Mouse (Mus musculus): ENCODE results near the gene Spag7.

Spag7 gene

DNA sequence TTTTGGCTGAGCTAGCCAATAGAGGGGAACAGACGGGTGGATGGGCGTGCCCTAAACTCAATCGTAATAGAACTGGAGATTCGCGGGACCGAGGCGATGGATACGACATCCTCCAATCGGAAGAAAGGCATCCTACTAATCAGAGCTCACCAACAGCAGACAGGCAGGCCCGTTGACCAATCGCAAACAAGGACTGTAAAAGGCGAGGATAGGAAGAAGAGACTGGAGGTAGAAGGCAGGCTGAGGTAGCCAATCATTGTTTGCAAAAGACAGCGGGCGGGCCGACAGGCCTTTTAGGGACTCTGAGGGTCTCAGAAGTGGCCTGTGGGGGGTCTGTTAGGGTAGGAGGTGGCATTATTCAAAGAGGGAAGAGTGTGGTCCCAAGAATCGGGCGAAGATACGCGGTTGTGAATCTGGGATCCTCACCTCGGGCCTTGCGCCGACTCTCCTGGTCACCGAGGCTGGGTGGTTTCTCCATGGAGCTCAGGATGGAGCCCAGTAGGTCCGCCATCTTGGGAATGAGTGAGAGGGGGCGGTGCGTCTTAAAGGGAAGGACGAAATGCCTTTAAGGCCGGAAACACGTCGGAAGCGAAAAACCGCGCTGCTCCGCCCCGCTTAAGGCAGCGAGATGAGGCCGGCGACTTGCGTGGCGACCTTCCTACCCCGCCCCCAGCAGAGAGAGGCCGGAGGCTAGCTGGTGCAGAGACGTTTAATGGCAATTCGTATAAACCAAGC is at the start of gene Spag7:
Gene Spag7, minus strand, starts transcription at position 646 of the 735 bp plus-strand sequence.
- peak; percentile 99 for DNase-seq (ENCODE audit: low spot score)

DNA sequence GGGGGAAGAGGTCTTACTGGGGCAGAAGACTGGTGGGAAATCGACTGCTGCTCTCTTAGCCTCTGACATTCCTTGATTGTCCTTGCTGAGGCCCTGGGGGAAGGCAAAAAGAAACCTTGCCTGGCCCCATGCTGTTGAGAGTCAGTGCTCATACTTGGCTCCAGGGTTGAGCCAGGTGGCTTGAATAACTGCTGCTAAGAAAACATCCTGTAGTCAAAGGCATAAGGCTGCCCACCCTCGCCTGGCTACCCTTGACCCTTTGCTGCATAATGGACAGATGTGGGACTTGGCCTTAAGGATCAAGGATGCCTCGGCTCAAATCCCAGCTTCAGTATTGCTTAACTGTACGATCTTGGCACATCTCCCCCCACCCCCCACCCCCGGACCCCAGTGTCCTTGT is 49.3 kb upstream of the Spag7 start:
- DNase-seq (ENCODE audit: low spot score): no peak

DNA sequence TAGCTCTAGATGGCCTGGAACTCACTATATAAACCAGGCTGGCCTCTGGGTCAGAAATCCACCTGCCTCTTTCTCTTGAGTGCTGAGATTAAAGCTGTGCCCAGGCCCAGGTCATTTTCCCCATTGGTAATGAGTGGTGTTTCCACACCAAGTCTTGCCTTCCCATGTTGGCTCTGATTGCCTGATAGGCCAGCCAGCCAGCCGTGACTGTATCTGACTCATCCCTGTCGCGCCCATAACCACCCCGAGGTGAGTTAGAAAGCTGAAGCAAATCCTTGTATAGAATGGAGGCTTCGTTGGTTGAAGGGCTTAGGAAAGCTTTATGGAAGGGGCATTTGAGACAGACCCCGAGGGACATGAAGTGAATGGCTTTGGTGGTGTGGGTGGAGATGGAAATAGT is 46.6 kb upstream of the Spag7 start:
- DNase-seq (ENCODE audit: low spot score): no peak

DNA sequence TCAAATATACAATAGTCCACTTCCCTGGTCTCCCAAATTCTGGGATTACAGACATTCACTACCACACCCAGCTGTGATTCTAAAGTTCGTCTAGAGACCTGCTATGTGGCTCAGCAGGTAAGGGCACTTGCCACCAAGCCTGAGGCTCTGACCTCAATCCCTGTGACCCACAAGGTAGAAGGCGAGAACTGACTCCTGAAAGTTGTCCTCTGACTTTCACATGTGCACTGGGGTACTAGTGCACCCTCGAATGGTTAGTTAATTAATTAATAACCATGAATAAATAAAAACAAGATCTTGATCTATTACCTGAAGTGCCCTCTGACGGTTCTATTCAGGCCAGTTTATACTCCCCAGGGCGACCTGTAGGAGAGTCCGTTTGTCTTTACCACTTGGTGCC is 44.0 kb upstream of the Spag7 start:
- DNase-seq (ENCODE audit: low spot score): no peak

DNA sequence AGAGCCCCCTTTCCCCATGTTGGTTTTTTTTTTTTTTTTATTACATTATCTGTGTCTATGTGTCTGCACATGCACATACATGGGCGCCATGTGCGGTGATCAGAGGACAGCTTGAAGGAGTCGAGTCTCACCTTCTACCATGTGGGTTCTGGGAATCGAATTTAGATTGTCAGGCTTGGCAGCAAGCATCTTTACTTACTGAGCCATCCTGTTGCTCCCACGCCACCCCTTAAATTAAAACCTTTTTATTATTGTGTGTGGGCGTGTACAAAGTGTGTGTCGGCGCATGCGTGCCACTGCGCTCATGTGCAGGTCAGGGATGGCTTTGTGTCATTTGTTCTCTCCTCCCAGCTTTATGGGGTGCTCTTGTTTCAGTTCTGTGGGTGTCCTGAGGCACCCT is 41.8 kb upstream of the Spag7 start:
- no peak for DNase-seq (ENCODE audit: low spot score)

DNA sequence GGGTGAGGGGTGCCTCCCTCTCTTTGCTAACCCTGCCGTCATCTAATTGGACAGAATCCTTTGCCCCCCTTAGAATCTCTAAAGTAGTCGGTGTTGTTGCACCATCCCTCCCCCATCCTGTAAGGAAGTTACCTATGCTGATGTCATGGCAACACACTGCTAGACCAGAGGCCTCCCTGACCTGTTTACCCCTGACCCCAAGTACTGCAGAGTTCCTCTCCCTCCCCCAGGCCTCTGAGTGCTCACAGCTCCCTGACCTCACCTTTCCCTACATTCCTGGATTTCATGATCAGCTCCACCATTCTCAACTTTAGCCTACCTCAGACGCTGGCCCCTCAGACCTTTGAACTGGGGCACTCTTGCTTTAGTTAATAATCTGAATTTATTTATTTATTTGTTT is 36.9 kb upstream of the Spag7 start:
- no peak for DNase-seq (ENCODE audit: low spot score)

DNA sequence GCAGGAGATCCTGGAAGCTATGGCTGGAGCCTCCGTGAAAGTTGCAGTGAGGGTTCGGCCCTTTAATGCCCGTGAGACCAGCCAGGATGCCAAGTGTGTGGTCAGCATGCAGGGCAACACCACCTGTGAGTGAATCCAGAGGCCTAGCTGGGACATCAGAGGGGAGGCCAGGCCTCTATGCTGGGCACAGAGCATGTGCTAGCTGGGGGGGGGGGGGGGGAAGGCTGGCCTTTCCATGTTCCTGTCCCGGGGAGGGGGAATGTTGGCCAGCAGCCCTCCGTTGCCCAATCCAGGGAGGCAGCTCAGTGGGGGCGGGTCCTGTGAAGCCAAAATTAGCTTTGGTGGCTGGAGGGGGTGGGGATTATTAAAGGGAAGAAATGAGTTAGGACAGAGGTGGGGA is 33.6 kb upstream of the Spag7 start:
- no peak for DNase-seq (ENCODE audit: low spot score)

DNA sequence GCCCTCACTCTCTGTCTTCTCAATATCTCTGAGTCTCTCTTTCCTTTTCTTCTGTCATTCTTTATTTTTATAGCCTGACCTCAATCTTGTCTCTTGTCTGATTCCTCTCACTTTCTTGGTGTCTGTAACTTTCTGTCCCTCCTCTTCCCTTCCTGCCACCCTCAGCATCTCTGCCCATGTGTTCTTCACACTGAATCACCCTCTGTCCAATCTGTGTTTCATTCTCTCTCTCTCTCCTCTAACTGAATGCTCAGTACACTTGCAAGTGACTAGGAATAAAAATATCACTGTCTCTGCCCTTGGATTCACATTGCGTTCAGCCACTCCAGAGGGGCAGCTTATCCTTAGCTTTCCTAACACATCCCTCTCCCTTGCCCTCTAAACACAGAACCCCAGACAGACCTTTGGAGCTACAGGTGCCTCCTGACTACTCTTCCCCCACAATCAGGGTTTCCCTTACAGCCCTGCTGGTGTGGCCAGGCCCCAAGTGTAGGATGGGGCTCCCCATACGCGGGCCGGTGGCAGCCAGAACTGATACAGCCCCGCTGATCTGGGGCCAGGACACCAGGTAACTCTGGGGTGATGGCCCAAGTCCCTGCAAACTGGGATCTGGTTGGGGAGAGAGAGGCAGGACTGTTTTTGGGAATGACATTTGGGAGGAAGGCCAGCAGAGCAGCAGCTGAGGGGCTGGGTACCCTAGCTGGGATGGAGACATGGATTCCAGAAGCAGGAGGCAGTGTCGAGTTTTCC is 32.9 kb upstream of the Spag7 start:
- DNase-seq (ENCODE audit: low spot score): no peak

DNA sequence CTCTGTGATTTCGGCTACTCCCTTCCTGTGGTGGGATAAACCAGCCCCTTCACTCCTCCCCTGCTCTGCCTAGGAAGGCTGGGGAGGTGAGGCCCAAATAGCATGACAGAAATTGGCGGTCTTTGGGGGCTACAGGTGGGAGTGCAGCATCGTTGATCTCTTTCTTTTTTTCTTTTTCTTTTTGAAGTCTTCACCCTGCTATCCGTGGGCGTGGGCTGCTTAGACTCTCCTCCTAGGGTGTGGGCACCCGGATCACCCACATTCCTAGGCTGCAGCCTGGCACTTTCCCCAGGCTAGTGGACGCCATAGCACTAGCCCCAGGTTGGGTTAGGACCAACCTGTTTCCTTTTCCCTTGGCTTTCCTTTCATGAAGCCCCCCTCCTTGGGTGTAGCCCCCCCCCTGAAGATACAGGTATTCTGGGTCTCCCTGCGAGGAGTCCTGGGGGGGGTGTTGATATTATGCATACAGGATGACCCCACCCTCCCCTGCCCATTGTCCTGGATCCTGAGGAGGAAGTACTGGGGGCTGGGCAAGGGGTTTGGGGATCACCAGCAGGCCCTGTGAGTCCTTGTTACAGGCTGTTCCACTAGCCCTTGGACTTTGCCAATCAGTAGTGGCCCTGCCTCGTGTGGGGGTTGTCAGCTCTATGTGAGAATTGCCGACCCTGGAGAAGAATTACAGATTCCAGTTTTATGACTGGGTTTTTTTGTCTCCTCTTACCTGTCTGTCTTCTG is 32.2 kb upstream of the Spag7 start:
- peak; percentile 19 for DNase-seq (ENCODE audit: low spot score)

DNA sequence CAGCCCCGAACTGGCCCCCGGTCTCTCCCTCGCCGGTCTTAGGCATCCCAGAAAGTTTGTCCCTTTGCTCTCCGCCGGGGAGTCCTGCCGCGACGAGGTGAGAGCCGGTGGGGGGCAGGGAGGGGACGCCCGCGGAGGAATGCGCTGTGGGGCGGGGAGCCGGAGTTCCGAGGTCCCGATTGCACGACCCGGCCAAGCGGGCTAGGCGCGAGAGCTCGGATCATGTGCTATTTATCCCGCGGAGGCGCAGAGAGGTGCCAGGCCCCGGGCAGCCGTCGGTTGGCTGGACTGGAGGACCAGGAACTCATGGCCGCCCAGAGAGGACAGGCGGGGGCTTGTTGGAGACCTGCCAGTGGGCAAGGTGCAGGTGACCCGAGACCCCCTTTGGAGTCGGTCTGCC is 31.4 kb upstream of the Spag7 start:
- peak; percentile 57 for DNase-seq (ENCODE audit: low spot score)

DNA sequence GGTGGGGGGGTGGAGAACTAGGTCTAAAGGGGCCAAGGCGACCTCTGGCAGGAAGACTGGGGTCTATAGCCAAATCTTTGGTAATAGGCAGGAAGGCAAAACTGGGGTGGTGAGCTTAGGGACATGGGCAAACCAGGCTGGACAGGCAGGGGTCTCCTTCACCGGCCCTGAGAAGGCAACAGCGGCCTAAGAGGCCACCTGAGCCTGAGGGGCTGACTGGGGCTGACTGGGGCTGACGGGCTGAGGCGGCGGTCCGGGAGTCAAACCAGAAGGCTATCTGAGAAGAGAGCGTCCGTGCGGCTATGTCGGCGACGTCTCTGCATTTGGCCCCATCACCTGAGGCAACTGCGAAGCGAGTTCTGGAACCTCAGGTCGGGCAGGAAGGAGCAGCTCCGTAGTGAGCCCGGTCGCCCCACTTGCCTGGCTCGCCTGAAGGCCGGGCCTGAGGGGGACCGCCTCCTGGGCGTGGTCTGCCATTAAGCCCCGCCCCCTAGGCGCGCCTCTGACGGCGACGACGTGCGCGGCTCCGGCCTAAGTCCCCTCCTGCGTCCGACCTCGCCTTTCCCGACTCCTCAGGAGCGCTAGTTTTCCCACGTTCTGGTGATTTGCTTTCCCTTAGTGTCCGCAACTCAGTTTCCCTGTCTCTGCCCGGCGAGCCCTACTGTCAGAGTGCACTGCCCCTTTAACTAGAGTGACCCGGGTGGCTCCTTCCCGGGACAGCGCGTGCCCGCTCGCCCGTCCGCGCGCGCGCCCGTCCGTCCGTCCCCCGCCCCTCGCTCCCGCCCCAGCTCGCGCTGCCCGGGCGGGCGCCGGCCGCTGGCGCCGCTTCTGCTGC is 30.7 kb upstream of the Spag7 start, which contains the start of the genes Inca1 and Kif1c:
Gene Inca1, minus strand, starts transcription at position 434 of the 835 bp plus-strand sequence.
Gene Kif1c, plus strand, starts transcription at position 827 of the 835 bp plus-strand sequence.
- peak; percentile 93 for DNase-seq (ENCODE audit: low spot score)

DNA sequence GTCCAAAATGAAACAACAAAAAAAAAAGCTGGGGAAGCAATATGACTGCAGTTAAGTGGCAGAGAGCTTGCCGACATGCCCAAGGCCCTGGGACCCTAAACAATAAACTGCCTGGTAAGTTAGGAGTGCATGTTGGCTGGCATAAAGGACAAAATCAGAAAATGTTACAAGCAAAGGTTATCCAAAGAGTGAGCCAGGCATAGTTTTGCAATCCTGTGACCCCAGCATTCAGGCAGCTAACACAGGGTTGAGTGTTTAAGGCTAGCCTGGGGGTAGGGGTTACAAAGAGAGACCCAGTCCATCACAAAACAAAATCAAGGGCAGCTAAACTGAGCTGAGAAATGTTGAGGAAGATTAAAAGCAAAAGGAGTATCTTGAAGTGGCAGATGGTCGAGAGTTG is 29.8 kb upstream of the Spag7 start:
- no peak for DNase-seq (ENCODE audit: low spot score)

DNA sequence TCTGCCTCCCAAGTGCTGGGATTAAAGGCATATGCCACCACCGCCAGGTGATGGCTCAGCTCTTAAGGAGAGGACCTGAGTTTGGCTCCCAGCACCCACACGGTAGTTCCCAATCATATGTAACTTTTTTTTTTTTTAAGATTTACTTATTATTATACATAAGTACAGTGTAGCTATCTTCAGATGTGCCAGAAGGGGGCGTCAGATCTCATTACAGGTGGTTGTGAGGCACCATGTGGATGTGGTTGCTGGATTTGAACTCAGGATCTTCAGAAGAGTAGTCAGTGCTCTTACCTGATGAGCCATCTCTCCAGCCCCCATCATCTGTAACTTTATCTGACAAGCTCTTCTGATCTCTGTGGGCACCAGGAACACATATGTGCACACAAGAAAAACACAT is 28.2 kb upstream of the Spag7 start:
- no peak for DNase-seq (ENCODE audit: low spot score)

DNA sequence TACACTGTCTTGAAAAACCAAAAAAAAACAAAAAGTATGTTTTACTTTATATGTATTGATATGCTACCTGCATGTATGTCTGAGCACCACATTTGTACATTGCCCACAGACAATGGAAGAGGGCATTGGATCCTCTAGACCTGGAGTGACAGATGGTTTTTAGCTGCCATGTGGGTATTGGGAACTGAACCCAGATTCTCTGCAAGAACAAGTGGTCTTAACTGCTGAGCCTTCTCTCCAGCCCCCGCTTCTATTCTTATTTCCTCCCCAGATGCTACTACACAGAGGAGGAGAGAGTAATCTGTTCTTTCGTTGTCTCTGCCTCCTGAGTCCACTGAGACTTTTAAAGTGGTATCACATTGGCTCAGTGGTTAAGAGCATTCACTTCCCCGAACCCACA is 24.3 kb upstream of the Spag7 start:
- DNase-seq (ENCODE audit: low spot score): no peak

DNA sequence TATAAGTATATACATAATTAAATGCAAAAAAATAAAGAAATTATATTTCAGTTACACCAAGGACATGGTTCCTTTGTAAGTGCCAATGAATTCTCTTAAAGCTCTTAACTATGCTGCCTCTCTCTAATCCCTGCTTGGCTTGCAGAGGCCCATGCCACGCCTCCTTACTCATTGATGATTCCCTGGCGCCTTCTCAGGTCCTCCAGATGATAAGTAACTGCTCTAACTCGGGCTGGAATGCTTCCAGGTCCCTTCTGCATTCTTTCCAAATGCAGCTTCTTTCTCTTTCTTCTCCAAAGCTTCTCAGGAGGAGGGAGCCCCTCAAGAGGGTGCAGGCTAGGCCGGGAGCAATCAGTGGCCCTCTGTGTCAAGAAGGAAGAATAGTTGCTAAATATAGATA is 20.4 kb upstream of the Spag7 start:
- DNase-seq (ENCODE audit: low spot score): no peak

DNA sequence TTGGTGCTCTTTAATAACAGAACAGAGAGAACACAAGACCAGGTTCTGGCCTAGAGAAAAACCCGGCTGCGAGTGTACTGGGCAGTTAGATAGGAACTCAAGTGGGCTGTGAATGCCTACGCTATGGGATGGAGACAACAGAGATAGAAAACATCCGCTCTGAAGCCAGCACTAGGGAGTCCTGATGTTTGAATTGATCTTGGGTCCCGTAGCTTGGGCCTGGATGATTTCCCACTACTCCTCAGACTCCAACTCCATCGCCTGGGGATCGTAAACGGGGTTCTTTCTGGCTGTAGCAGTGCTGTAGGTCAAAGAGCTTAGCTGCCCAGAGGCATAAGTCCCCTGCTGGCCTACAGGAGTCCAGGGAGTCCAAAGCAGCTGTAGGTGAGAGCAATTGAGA is 19.2 kb upstream of the Spag7 start:
- DNase-seq (ENCODE audit: low spot score): peak; percentile 51

DNA sequence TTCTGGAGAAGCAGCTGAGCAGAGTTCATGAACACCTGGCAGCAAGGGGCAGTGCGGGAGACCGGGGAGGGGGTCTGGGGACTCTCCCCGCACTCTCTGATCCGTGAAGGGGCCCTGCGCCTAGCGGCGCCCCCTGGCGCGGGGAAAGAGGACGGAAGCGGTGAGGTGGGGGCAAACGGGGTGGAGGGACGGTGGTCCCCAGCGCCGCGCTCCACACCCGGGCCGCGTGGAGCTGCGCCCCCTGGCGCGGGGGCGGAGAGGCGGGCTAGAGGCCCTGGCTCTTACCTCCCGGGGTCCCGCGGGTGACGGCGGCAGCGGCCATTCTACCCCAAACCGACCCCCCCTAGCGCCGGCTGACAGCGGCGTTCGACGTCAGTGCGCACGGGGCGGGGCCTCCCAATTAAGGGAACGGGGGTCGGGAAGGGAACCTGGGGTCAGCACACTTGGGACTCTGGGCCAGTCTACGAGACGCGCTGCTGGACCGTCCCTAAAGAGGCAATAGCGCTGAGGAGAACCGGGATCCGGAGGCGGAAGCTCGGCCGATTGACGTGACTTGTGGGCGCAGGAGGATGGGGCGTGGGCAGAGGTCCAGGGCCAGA is 18.5 kb upstream of the Spag7 start, which contains the start of gene Camta2:
Gene Camta2, minus strand, starts transcription at position 505 of the 599 bp plus-strand sequence.
- DNase-seq (ENCODE audit: low spot score): peak; percentile 93

DNA sequence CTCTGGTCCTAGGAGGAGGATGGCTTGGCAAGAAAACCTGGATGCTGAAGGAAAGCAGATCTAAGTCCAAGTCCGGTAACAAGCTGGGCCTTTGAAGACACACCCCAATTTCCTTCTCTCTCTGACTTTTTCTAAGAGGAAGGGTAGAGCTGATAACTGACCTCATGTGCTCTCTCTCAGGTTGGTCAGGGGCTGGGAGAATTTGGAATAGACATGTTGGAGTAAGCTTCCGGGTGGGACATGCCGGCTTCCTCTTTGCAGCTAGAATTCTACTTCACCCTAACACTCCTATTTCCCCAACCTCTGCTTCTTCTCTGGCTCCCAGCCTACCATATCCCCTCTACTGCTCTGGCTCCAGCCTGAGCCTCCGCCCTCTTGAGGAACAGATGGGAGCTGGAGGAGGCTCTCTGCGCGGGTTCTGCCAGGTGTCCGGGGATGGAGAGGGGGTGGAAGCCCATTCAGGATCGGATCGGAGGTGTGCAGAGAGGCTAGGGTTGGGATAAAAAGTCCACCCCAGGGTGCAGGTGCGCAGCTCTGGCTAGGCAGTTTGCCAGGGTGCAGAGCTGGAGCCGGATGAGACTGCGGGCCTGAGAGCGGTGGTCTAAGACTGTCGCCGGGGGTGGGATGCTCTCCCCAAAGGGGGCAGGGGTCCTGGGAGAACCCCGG is 17.8 kb upstream of the Spag7 start:
- DNase-seq (ENCODE audit: low spot score): peak; percentile 58

DNA sequence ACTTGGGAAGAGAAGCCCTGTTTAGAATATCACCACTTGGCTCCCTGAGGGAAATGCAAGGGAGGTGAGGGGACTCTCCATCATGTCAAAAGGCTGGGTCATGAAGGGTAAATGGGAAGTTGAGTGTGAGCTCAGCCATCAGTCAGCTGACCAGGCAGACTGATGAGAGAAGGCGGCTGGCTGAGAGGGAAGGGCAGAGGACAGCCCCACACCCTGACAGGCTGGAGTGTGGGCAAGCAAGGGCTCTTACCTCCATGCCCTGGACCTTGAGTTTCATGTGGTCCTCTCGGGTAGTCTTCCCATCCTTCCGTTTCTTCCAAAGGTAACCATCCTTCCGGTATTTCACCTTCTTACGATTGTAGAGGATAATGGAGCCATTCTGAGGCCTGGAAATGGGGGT is 14.4 kb upstream of the Spag7 start:
- DNase-seq (ENCODE audit: low spot score): no peak

DNA sequence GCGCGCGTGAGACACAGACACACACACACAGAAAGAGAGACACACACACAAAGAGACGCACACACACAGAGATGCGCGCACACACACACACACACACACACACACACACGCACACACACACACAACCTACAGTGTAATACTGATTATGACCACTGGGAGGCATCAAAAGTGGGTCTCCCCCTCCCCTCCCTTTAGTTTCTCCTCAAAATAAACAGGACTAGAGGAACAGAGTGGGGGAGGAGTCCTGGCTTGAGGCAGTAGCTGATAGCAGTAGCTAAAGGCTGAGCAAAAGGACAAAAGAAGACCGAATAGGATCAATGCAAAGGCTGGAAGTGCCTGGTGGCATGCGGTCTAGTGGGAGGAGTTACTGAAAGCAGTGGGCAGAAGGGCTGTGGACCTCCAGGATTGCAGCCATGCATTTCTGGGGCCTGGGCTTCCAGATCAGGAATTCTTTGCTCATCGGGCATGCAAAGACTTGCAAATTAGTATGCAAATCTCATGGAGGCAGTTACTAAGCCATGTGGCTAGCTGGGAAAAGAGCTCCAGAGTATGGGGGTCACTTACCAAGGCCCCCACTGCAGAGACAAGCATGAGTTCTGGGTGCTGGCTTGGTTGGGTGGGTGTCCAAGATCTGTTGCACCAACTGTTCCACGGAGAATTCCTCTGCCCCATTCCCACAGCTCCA is 12.8 kb upstream of the Spag7 start:
- DNase-seq (ENCODE audit: low spot score): peak; percentile 91
